9 mouse cellular contexts compared by ENCODE assay signal in the genomic region with DNA sequence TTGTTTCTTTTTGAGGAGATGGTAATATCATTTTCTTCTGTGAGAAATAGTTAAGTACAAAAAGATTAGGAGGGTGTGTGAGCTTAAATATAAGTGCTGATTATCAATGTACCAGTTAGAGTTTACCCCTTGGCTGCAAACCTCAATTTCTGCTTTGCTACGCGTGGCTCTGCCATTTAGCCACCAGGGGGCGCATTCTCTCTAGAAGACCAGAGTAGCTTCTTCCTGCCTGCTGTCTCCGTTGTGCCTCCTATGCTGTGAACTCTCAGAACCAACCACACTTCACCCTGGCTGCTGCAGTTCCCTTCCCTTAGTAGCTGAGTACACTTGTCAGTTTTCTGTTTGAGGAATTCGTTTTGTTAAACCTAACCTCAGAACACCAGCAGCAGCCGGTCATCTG. TPM values are rescaled to one million over a fixed set of nuclear protein-coding genes. Genes with fewer than 3 reads are reported as not detected.
DNase-seq lines count a peak whose midpoint lies in the region; ATAC-seq and TF ChIP-seq lines count a peak whose summit lies in the region.
"Had no signal": no experiment of that assay in that cellular context is flagged by ENCODE, and none has a peak within 500 bp of the region (broad histone marks: within the 10 kb centered on the region; RNA-seq: fewer than 3 reads in every experiment).

No protein-coding gene starts in this region.

- H3K27me3 ChIP-seq in forebrain, embryonic 10.5 days (ENCODE audit: poor library complexity, severe bottlenecking), result no peaks in the 10 kb centered on the region
- H3K27me3 ChIP-seq in forebrain, embryonic 15.5 days, result no peaks in the 10 kb centered on the region
- H3K27me3 ChIP-seq in kidney, postnatal 0 days (ENCODE audit: insufficient read depth, low read length), result no peaks in the 10 kb centered on the region
- H3K27me3 ChIP-seq in lung, embryonic 16.5 days (ENCODE audit: control insufficient read depth, insufficient read depth, low read depth, low read length), result no peaks in the 10 kb centered on the region
- H3K27me3 ChIP-seq: limb, embryonic 13.5 days had no signal

- H3K4me3 ChIP-seq in forebrain, embryonic 10.5 days, result no peak overlapping the region
- H3K4me3 ChIP-seq in forebrain, embryonic 15.5 days, result no peak overlapping the region
- no peak overlapping the region for H3K4me3 ChIP-seq in kidney, postnatal 0 days (replicated peaks; ENCODE audit: low read depth, low read length)
- H3K4me3 ChIP-seq in lung, embryonic 16.5 days (ENCODE audit: low read length), result no peak overlapping the region
- H3K4me3 ChIP-seq: limb, embryonic 13.5 days had no signal

- H3K9me3 ChIP-seq in forebrain, embryonic 10.5 days, result no peaks in the 10 kb centered on the region
- no peaks in the 10 kb centered on the region for H3K9me3 ChIP-seq in forebrain, embryonic 15.5 days
- H3K9me3 ChIP-seq in kidney, postnatal 0 days (replicated peaks; ENCODE audit: low read length), result no peaks in the 10 kb centered on the region
- no peaks in the 10 kb centered on the region for H3K9me3 ChIP-seq in lung, embryonic 16.5 days (ENCODE audit: control insufficient read depth, low read length)
- H3K9me3 ChIP-seq: limb, embryonic 13.5 days had no signal

- H3K27ac ChIP-seq in forebrain, embryonic 10.5 days, result no peak overlapping the region
- H3K27ac ChIP-seq in forebrain, embryonic 15.5 days (replicated peaks), result no peak overlapping the region
- H3K27ac ChIP-seq in kidney, postnatal 0 days, result no peak overlapping the region
- H3K27ac ChIP-seq in lung, embryonic 16.5 days (ENCODE audit: low read length), result no peak overlapping the region
- H3K27ac ChIP-seq: limb, embryonic 13.5 days had no signal

- peak; percentile 96 for TF ChIP-seq CTCF in kidney, postnatal 0 days (IDR thresholded peaks at IDR 0.05; ENCODE audit: low read depth)

- peak; percentile 74 for DNase-seq in forebrain, embryonic 10.5 days (ENCODE audit: extremely low spot score, low spot score)
- peak; percentile 69 to 74 for DNase-seq in CD8-positive naive resting alpha-beta T cell, adult 2 months (ENCODE audit: low read depth in 2 of 2, low spot score in 2 of 2)
- DNase-seq in c-Kit-negative CD71-positive TER-119-positive erythroid progenitor cells, embryonic 14.5 days (ENCODE audit: low read depth, low spot score), result peak; percentile 54
- DNase-seq in frontal cortex, postnatal 25 days (ENCODE audit: low spot score in 2 of 2), result peak; percentile 43 to 53
- peak; percentile 89 for DNase-seq in kidney, postnatal 0 days (ENCODE audit: low spot score)
- peak; percentile 85 for DNase-seq in right cerebral cortex, postnatal 4 days

- H3K36me3 ChIP-seq in forebrain, embryonic 10.5 days (replicated peaks), result no peaks in the 10 kb centered on the region
- H3K36me3 ChIP-seq in forebrain, embryonic 15.5 days, result no peaks in the 10 kb centered on the region
- no peaks in the 10 kb centered on the region for H3K36me3 ChIP-seq in kidney, postnatal 0 days (ENCODE audit: insufficient read depth, low read length)
- no peaks in the 10 kb centered on the region for H3K36me3 ChIP-seq in lung, embryonic 16.5 days (ENCODE audit: control insufficient read depth, insufficient read depth, low read length)
- H3K36me3 ChIP-seq: limb, embryonic 13.5 days had no signal

- no peak overlapping the region for H3K9ac ChIP-seq in forebrain, embryonic 15.5 days (replicated peaks)
- H3K9ac ChIP-seq in kidney, postnatal 0 days (ENCODE audit: low read depth, low read length), result no peak overlapping the region
- no peak overlapping the region for H3K9ac ChIP-seq in lung, embryonic 16.5 days (ENCODE audit: low read length)
- H3K9ac ChIP-seq: limb, embryonic 13.5 days had no signal

- WGBS in forebrain, embryonic 10.5 days, result 18% methylated on average over 6 of the region's 6 CpGs
- 16% methylated on average over 6 of the region's 6 CpGs for WGBS in forebrain, embryonic 15.5 days
- 15% methylated on average over 6 of the region's 6 CpGs for WGBS in kidney, postnatal 0 days
- WGBS in lung, embryonic 16.5 days, result 13% methylated on average over 6 of the region's 6 CpGs

- H3K4me2 ChIP-seq in forebrain, embryonic 15.5 days (replicated peaks), result no peak overlapping the region
- H3K4me2 ChIP-seq in kidney, postnatal 0 days (ENCODE audit: low read length), result no peak overlapping the region
- no peak overlapping the region for H3K4me2 ChIP-seq in lung, embryonic 16.5 days (ENCODE audit: low read depth, low read length)
- H3K4me2 ChIP-seq: limb, embryonic 13.5 days had no signal

- H3K4me1 ChIP-seq in forebrain, embryonic 10.5 days, result peaks cover 15% of the 10 kb centered on the region
- H3K4me1 ChIP-seq in forebrain, embryonic 15.5 days, result peaks cover 20% of the 10 kb centered on the region
- H3K4me1 ChIP-seq in kidney, postnatal 0 days (replicated peaks; ENCODE audit: insufficient read depth, low read length), result no peaks in the 10 kb centered on the region
- H3K4me1 ChIP-seq in lung, embryonic 16.5 days (replicated peaks; ENCODE audit: control insufficient read depth, insufficient read depth, low read length), result peaks cover 5% of the 10 kb centered on the region; the same call in 1 of the 2 replicates

- ATAC-seq in forebrain, embryonic 15.5 days (replicated peaks), result no peak
- ATAC-seq in kidney, postnatal 0 days (replicated peaks; ENCODE audit: low FRiP score, low read depth), result no peak
- ATAC-seq in lung, embryonic 16.5 days (ENCODE audit: low read depth), result 0 out of 2 replicates have a peak, but pooled peaks have one; percentile 38

RNA-seq across cellular contexts. Expression of gene Med31, which starts 5.9 kb away (rescaled TPM):
- polyA plus RNA-seq in forebrain, embryonic 10.5 days (2016; fragmentation: Nextera tagmentation; extraction: Ambion mirVana), result 44.8 and 47.1 TPM in 2 replicates
- 59.1 and 60.1 TPM in 2 replicates for polyA plus RNA-seq in forebrain, embryonic 15.5 days (2015; fragmentation: Nextera tagmentation; extraction: Ambion mirVana)
- polyA plus RNA-seq in kidney, postnatal 0 days (2015; fragmentation: Nextera tagmentation; extraction: Ambion mirVana), result 47.5 and 49.2 TPM in 2 replicates
- polyA plus RNA-seq in lung, embryonic 16.5 days (2015; fragmentation: Nextera tagmentation; extraction: Ambion mirVana), result 48.1 and 51.4 TPM in 2 replicates

RNA-seq across cellular contexts. Expression of gene Txndc17, which starts 13.9 kb away (rescaled TPM):
- polyA plus RNA-seq in forebrain, embryonic 10.5 days (2016; fragmentation: Nextera tagmentation; extraction: Ambion mirVana), result 172 and 176 TPM in 2 replicates
- 132 and 138 TPM in 2 replicates for polyA plus RNA-seq in forebrain, embryonic 15.5 days (2015; fragmentation: Nextera tagmentation; extraction: Ambion mirVana)
- 260 and 268 TPM in 2 replicates for polyA plus RNA-seq in kidney, postnatal 0 days (2015; fragmentation: Nextera tagmentation; extraction: Ambion mirVana)
- 178 TPM in 2 replicates for polyA plus RNA-seq in lung, embryonic 16.5 days (2015; fragmentation: Nextera tagmentation; extraction: Ambion mirVana)

RNA-seq across cellular contexts. Expression of gene 4933427D14Rik, which starts 14.0 kb away (rescaled TPM):
- 16.2 and 16.4 TPM in 2 replicates for polyA plus RNA-seq in forebrain, embryonic 10.5 days (2016; fragmentation: Nextera tagmentation; extraction: Ambion mirVana)
- polyA plus RNA-seq in forebrain, embryonic 15.5 days (2015; fragmentation: Nextera tagmentation; extraction: Ambion mirVana), result 22.8 and 23.5 TPM in 2 replicates
- polyA plus RNA-seq in kidney, postnatal 0 days (2015; fragmentation: Nextera tagmentation; extraction: Ambion mirVana), result 12.8 and 14.8 TPM in 2 replicates
- polyA plus RNA-seq in lung, embryonic 16.5 days (2015; fragmentation: Nextera tagmentation; extraction: Ambion mirVana), result 16.1 and 17.0 TPM in 2 replicates

RNA-seq across cellular contexts. Expression of gene Gm43951, which starts 14.6 kb away (rescaled TPM):
- polyA plus RNA-seq in forebrain, embryonic 10.5 days (2016; fragmentation: Nextera tagmentation; extraction: Ambion mirVana), result 0.42 and 0.52 TPM in 2 replicates
- 1.4 TPM in 2 replicates for polyA plus RNA-seq in forebrain, embryonic 15.5 days (2015; fragmentation: Nextera tagmentation; extraction: Ambion mirVana)
- 0.05 and 0.10 TPM in 2 replicates for polyA plus RNA-seq in kidney, postnatal 0 days (2015; fragmentation: Nextera tagmentation; extraction: Ambion mirVana)
- polyA plus RNA-seq in lung, embryonic 16.5 days (2015; fragmentation: Nextera tagmentation; extraction: Ambion mirVana), result 0.11 and 0.16 TPM in 2 replicates

RNA-seq across cellular contexts. Expression of gene Slc13a5, which starts 45.7 kb away (rescaled TPM):
- 0.20 TPM in 1 of 2 replicates, not detected in the other for polyA plus RNA-seq in forebrain, embryonic 10.5 days (2016; fragmentation: Nextera tagmentation; extraction: Ambion mirVana)
- polyA plus RNA-seq in forebrain, embryonic 15.5 days (2015; fragmentation: Nextera tagmentation; extraction: Ambion mirVana), result 0.20 and 0.65 TPM in 2 replicates
- 0.04 and 0.10 TPM in 2 replicates for polyA plus RNA-seq in kidney, postnatal 0 days (2015; fragmentation: Nextera tagmentation; extraction: Ambion mirVana)
- polyA plus RNA-seq in lung, embryonic 16.5 days (2015; fragmentation: Nextera tagmentation; extraction: Ambion mirVana), result 0.35 TPM in 1 of 2 replicates, not detected in the other
